Mouse (Mus musculus) lung, adult 18-20 months (tissue): ENCODE data around the gene Tulp1.
"Not testable (repeated sequence)": the region's sequence is repeated elsewhere in the genome, so short reads cannot be mapped to it uniquely, and the experiment has no call there.

ENCODE experiments used
- DNase-seq, 2 experiments: peaks; one replicate each; pipeline ENCODE4 v3.0.0; 2022; ENCODE audit warnings: mixed read lengths in 2 of 2

Gene Tulp1

DNA sequence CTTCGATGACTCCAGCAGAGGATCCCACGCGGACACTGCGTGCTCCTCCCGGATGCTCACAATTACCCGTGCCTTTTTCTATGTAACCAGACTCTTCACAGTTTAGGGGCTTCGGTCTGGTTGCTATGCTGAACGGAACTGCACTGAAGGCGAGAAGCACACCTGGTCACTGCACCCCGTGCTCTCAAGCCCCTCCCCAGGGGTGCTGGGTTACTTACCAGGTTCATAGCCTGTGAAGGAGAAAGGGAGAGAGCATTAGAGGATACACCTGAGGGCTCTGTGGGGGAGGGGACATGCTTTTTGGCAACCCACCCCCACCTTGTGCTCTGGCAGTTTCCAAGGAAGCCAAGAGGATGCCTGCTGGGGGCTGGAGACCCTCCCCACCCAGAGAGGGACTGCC is 29.8 kb downstream of the Tulp1 start:
- DNase-seq, result no peak

DNA sequence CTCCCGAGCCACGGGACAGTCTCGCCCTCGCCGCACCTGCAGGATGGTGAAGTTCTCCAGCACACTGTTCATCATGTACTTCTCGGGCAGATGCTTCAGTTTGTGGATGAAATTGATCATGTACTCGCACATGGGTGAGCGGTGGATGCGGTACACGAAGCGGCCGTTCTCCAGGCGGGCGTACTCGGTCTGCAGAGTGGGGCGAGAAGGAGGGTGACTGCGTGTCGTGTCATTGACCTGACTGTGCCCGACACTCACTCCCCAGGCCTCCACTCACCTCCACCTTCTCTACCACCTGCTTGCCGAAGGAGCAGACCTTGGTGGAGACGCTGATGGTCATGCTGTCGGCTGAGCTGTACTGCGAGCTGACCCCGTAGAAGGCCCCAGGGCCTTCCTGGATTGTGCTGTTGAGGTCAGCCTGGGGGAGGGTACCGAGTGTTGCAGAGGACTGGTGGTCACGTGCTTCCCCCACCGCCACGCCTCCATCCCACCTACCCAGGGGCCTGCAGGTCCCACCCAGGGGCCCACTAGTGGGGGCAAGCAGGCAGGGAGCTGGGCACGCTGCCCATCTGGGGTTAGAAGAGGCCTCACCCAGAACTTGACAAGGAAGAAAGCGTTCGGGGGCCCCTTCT is 32.0 kb downstream of the Tulp1 start:
- DNase-seq, result no peak

DNA sequence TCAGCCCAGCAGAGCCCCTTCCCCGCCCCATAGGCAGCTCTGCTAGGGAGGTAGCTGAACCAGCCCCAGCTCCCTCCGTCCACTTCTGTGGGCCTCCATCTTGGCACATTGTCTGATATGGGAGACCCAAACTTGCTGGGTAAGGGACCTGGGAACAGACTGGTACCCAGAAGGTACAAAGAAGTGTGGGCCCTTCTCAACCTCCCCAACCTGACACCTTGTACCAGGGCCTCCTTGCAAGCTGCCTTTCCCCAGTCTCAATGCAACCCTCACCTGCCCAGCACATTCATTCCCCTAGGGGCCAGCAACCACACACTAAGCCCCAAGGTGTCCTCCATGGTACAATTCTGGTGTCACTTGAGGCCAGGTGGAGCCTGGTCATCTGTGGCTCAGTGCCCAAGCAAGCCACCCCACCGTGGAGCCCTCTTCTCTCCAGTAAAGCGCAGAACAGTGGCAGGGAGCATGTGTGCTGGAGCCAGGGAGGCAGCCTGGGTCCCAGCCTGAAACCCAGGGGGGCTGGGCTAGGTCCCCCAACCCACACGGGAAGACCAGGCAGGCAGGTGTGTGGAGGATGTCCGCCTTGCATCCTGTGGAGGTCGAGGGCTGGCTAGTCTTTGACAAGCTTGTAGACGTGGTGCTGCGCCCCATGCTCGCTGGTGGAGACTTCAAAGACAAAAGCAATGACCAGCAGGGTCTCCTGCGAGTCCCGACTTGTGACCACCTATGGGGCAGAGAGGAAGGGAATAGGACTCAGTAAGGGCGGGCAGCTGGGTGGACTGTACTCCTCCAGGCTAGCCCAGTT is 32.7 kb downstream of the Tulp1 start:
- no peak for DNase-seq

DNA sequence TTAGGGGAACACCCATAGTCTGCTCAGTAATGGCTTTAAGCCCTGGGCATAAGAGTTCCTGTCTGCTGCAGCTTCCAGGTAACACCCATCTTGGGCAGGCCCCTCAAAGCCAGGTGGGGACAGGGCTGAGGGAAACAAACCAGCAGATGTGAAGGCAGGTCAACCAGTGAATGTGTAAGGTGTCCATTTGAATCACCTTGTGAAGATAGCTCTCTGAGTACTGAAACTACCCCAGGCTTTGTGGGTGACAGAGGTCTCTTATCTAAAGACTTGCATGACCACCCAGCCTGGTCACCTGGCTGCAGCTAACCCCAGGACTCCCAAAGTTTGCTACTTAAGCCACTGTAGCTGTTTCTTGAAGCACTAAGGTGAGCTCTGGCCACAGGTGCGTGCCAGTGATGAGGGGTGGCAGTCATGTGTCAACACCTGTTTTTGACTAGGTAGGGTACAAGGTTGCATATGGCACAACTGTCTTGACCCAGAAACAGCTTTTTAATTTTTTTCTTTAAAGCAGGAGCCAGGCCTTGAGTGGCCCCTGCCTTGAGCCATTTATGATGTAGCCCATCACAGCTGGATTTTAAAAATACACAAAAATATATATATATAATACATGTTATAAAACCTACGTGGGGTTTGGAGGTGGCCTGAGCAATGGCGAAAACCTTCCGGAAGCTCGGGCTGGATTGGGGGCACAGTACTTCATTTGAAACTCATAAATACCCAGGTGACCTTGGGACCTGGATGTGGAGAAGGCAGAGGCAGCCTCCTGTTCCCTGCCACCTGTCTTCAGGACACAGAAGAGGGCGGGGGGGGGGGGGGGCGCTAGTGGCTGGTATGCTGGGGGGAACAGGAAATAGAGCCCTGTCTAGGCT is 33.5 kb downstream of the Tulp1 start:
- DNase-seq, result no peak

GRCm38 (mm10) chr17:28330590-28330989 is 34.4 kb downstream of the Tulp1 start:
- not testable (repeated sequence) for DNase-seq

- DNase-seq, result no peak
These were observed 34.8 kb downstream of the Tulp1 start for GRCm38 (mm10) chr17:28330232-28330546.

DNA sequence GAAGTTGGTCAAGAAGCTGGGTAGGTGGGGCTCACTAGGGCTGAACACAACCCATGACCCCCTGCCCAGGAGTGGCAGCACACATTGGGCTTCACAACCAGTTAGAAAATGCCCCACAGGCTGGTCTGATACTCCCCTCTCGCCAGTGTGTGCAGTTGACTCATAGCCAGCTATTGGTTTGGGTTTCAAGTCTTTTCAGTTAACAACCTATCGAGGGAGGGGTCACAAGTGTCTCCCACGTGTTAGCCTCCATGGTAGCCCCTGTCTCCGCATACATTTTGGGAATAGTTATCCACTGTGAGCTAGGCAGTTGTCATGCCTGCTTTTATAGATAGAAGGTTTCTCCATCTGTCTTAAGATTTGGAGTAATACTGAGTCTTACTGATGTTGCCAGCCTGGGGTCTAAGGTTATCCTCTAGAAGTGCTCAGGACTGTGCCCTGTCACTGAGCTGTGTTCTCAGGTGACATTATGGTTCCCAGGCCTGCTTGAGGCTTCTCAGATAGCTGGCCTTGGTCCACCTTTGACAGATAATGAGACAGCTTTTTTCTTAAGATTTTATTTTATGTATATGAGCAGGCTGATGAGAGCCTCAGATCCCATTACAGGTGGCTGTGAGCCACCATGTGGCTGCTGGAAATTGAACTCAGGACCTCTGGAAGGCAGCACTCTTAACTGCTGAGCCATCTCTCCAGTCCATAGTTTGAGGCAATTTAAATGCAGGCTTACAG is 35.4 kb downstream of the Tulp1 start:
- no peak for DNase-seq

DNA sequence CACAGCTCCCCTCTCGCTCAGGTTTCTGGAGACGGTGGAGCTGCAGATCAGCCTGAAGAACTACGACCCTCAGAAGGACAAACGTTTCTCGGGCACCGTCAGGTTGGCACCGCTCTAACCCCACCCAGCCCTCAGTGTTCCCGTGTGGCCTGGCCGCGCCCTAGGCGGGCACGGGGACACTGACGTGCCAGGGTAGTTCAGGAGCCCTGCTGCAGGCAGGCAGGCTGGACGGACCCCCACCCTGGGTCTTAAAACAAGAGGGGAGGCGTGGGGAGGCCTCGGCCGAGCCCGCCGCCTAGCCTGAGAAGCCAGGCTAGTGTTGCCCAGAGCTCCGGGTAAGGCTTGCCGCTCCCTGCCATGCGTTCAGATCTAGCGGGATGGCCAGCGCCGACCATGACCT is 36.1 kb downstream of the Tulp1 start:
- DNase-seq, result peak in 1 of 2 experiments; percentile 51

- DNase-seq, result peak; percentile 96 to 97
These were observed 36.6 kb downstream of the Tulp1 start, which contains the start of gene Rpl10a for GRCm38 (mm10) chr17:28328366-28328928. Gene Rpl10a (plus strand): TSS chr17:28328471.

DNA sequence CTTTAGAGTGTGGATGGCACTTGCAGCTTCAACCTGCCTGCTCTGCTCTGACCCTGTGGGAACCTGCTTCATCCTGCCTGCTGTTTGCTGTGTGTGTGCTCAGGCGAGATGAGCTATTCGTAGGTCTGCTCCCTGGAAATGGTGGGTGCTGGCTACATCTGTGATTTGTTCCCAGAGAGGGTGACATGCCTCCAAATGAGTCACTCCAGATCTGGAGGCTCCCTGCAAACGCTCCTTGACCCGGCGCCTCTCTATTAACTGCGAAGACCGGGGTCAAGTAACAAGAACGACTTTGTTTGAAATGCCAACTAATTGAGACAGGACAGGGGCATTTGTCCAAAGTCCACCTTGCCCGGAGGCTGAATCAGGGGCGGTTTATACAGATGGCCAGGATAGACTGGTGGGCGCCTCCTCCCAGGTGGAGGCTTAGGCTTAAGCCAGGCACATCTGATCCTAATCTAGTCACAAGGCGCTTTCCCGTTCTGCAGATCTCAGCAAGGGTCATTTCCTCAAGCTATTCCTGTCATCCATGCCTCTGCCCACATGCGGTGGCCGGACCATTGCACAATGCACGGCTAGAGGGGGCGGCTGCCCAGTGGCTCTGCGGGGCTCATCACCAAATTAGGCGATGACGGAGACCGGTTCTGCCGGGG is 37.2 kb downstream of the Tulp1 start:
- no peak for DNase-seq

DNA sequence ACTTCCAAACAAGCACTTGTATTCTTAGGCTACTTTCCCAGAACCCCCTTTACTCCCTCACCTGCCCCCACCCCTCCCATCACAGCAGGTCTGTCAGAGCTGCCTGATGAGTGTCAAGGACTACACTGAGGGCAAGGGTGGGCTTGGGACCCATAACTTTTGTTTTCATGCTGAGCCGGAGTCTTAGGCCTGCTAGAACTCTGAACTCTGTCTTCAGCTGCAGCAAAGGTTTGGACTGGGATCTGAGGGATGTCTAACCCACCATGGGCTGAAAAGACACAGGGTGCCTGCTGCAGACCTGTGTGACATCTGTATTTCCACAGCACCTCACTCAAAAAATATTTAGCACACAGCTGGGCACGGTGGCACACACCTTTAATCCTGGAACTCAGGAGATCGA is 38.1 kb downstream of the Tulp1 start:
- DNase-seq, result no peak

DNA sequence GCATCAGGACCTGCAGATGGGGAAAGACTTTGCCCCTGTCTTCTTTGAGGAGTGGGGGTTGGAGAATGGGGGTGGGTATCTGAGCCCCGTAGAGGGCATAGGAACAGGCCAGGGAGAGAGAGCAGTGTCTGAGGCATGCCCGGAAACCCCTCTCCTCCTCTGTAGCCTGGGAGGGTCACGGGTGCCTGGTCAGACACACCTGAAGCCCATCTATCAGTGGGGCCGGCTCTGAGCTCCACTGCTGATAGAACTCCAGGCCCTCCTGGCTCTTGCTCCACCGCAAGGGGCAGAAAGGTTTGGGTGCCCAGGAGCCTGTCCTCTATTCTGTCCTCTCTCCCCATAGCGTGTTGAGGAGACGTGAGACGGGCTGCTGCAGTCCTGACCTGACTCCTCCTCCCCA is 39.3 kb downstream of the Tulp1 start:
- DNase-seq, result no peak

DNA sequence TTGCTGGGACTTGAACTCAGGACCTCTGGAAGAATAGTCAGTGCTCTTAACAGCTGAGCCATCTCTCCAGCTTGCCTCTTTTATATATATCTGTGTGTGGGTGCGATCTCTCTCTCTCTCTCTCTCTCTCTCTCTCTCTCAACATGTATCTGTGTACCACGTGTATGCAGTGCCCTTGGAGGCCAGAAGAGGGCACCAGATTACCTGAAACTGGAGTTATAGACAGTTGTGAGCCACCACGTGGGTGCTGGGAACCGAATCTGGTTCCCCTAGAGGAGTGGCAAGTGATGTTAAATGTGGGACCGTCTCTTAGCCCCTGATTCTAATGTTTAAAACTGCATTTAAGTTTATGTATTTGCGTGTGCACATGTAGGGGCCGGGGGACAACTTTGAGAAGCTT is 40.6 kb downstream of the Tulp1 start:
- not testable (repeated sequence) for DNase-seq

DNA sequence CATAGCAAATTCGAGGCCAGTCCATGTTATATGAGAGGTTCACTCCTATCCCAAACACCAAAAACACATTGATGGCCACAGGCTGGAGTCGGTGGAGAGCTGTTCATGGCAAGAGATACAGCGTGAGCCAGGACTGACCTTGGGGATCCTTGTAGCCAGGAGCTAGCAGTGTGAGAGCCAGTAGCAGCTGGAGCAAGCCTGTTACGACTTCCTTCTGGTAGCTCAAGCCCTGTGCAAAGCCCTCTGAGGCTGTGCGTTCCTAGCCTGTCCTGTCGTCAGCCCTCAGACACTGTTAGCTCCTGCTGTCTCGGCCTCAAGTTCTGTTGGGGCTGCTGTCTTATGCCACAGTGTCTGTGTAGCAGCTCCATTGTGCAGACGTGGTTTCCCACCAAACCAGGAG is 41.2 kb downstream of the Tulp1 start:
- DNase-seq, result no peak

DNA sequence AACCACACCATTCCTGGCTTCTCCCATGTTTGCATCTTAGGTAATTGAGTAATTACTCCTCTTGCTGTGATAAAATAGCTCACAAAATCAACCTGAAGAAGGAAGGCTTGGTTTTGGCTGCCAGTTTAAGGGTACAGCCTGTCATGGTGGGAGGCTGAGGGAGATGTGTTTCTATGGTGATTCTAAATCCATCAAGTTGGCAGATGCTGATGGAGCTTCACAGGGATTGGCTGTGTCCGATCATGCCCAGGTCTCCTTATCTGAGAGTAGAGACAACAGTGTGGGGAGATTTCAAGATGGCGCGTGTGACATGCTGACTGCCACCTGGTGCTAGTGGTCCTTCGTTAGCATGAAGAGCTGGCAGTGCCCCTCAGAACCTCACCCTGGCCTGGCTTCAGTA is 43.3 kb downstream of the Tulp1 start:
- no peak for DNase-seq

GRCm38 (mm10) chr17:28317725-28318124 is 47.3 kb downstream of the Tulp1 start:
- DNase-seq, result no peak

DNA sequence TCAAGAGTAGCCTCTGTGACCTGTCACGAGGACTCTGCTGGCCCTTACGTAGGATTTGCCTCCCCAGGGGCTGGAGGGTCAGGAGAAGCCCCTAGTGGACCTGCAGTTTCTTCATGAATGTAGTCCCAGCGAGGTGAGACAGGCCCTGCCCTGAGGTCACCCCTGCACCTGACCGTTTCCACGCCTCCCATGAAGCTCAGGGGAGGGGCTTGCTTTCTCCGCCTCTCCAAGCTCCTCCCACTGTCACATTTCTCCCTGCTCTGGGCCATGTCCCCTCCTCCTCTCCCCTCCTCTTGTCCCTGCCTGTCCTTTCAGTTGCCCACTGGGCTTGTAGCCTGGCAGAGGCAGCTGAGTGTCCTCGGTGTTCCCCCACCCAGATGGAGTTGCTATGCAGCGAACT is 47.9 kb downstream of the Tulp1 start:
- no peak for DNase-seq

DNA sequence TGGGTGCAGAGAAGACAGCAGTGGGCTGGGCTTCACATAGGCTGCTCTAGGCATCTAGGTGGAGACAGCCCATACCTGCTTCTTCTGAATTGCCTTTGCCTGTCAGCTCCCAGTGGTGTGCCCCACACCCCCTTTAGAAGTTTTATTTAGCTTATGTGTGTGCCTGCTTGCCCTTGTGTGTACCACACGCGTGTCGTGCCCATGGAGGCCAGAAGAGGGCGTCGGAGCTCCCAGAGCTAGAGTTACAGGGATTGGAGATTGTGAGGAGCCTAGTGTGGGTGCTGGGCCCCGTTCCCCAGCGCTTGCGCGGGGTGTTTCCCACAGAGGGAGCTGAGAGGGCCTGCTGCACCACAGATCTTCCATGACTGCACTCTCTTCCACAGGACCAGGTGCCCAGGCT is 48.5 kb downstream of the Tulp1 start:
- DNase-seq, result no peak

DNA sequence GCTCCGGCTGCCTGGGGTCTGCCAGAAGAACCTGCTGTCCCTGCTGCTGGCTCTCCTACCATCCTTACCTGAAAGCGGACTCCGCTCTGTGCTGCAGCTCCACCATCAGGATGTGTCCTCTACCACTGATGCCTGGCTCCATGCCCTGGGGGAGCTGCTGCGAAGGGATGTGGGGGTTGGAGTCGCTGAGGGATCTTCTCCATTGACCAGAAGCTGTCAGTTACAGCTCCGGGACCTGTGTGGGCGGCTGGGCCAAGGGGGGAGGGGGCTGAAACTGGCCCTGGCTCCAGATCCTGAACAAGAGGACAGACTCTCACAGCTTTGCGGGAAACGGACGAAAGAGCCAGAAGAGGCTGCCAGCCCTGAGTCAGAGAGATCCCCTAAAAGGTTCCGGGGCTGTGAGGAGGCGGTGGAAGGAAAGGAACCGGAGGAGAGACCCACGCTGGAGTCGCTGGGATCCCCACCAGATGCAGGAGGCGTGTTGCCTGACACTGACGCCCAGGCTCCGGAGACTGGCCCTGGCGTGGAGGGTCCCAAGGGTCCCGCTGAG is 49.3 kb downstream of the Tulp1 start:
- DNase-seq, result no peak

GRCm38 (mm10) chr17:28313880-28314225 is 51.2 kb downstream of the Tulp1 start:
- no peak for DNase-seq

DNA sequence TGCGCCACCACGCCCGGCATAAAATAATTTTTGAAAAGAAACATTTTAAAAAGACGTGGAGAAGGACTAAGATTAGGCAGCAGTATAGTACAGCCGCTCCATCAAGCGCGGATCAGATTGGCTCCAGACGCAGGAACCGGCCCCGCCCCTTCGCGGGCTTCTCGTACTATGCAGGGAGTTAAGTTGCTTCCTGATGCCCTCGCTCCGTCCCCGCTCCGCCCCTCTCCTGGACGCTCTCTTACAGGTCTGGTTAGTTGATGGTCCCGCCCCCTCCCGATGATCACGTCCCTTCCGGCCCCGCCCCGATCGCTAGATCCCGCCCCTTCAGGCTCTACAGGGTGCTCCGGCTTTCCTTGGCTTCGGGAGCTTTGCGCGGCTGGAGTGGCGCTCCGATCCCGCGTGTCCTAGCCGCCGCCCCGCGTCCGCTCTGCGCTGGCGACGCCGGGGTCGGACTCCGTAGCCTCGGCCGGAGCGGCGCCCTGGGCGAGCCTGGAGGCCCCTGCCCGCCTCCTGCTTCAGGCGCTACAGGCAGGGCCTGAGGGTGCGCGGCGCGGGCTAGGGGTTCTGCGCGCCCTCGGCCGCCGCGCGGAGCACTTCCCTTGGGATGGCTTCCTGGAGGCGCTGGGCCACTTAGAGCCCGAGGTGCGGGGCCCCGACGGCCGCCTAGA is 51.7 kb downstream of the Tulp1 start, which contains the start of gene Fance:
Gene Fance (plus strand): TSS at position 308 of the 668 bp plus-strand sequence.
- peak; percentile 97 to 98 for DNase-seq
